Mouse (Mus musculus): ENCODE data around the gene Maco1.
"Not testable (repeated sequence)": the region's sequence is repeated elsewhere in the genome, so short reads cannot be mapped to it uniquely, and the experiment has no call there.

DNA sequence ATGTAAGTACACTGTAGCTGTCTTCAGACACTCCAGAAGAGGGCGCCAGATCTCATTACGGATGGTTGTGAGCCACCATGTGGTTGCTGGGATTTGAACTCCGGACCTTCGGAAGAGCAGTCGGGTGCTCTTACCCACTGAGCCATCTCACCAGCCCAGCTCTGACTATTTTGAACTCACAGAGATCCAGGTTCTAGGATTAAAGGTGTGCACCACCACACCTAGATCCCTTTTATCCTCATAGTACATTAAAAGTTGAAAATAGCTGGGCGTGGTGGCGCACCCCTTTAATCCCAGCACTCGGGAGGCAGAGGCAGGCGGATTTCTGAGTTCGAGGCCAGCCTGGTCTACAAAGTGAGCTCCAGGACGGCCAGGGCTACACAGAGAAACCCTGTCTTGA is 27.3 kb downstream of the Maco1 start:
- not testable (repeated sequence) for TF ChIP-seq CTCF (IDR thresholded peaks at IDR 0.05; ENCODE audit: insufficient read depth, low read length); POLR2A (IDR thresholded peaks at IDR 0.05; ENCODE audit: borderline replicate concordance, extremely low read depth, low read depth, low read length)

Measured in lung, adult 2 months (tissue).